ENCODE assay signal across 8 mouse cellular contexts in genomic region chr2:71273955-71274679, GRCm38 (mm10).
DNase-seq lines count a peak whose midpoint lies in the region; ATAC-seq and TF ChIP-seq lines count a peak whose summit lies in the region.

No protein-coding gene starts in this region.

- H3K4me1 ChIP-seq in embryonic fibroblast, embryonic 13.5 days (ENCODE audit: control insufficient read depth, insufficient read depth, low read length): peaks cover 11% of the 10 kb centered on the region
- H3K4me1 ChIP-seq in kidney, postnatal 0 days (replicated peaks; ENCODE audit: insufficient read depth, low read length): no peaks in the 10 kb centered on the region
- H3K4me1 ChIP-seq in hindbrain, postnatal 0 days (ENCODE audit: insufficient read depth, low read length): no peaks in the 10 kb centered on the region

- no peak for TF ChIP-seq POLR2A in embryonic fibroblast, embryonic 13.5 days (IDR thresholded peaks at IDR 0.05; ENCODE audit: low read depth, low read length)

- no peaks in the 10 kb centered on the region for H3K27me3 ChIP-seq in kidney, postnatal 0 days (ENCODE audit: insufficient read depth, low read length)
- no peaks in the 10 kb centered on the region for H3K27me3 ChIP-seq in hindbrain, postnatal 0 days (ENCODE audit: insufficient read depth, low read length)

- no peak for TF ChIP-seq CTCF in embryonic fibroblast, embryonic 13.5 days (IDR thresholded peaks at IDR 0.05; ENCODE audit: borderline replicate concordance, insufficient read depth, low read length)
- 0 out of 2 replicates have a peak, but pooled peaks have one; percentile 7 for TF ChIP-seq CTCF in kidney, postnatal 0 days (IDR thresholded peaks at IDR 0.05; ENCODE audit: low read depth)
- no peak for TF ChIP-seq CTCF in hindbrain, postnatal 0 days (IDR thresholded peaks at IDR 0.05; ENCODE audit: low read depth)

- ATAC-seq in kidney, postnatal 0 days (replicated peaks; ENCODE audit: low FRiP score, low read depth): no peak; the same call in 1 of the 2 replicates
- no peak for ATAC-seq in hindbrain, postnatal 0 days

- 30% methylated on average over 23 of the region's 23 CpGs for WGBS in kidney, postnatal 0 days
- WGBS in hindbrain, postnatal 0 days: 69% methylated on average over 23 of the region's 23 CpGs

- H3K27ac ChIP-seq in embryonic fibroblast, embryonic 13.5 days (ENCODE audit: insufficient read depth, low read length): peak overlapping the region; percentile 17; the same call in 1 of the 2 replicates
- H3K27ac ChIP-seq in kidney, postnatal 0 days: peak overlapping the region; percentile 47; the same call in 1 of the 2 replicates
- no peak overlapping the region for H3K27ac ChIP-seq in hindbrain, postnatal 0 days

- H3K4me2 ChIP-seq in kidney, postnatal 0 days (ENCODE audit: low read length): peak overlapping the region; percentile 43
- no peak overlapping the region for H3K4me2 ChIP-seq in hindbrain, postnatal 0 days (ENCODE audit: low read depth, low read length)

- H3K36me3 ChIP-seq in kidney, postnatal 0 days (ENCODE audit: insufficient read depth, low read length): no peaks in the 10 kb centered on the region
- H3K36me3 ChIP-seq in hindbrain, postnatal 0 days (ENCODE audit: insufficient read depth, low read length): no peaks in the 10 kb centered on the region

- H3K9ac ChIP-seq in kidney, postnatal 0 days (ENCODE audit: low read depth, low read length): 0 out of 2 replicates have a peak overlapping the region, but pooled peaks have one; percentile 24
- no peak overlapping the region for H3K9ac ChIP-seq in hindbrain, postnatal 0 days (replicated peaks; ENCODE audit: low read length)

- no peak overlapping the region for H3K4me3 ChIP-seq in embryonic fibroblast, embryonic 13.5 days (ENCODE audit: insufficient read depth, low read length)
- peak overlapping the region; percentile 27 for H3K4me3 ChIP-seq in kidney, postnatal 0 days (replicated peaks; ENCODE audit: low read depth, low read length)
- H3K4me3 ChIP-seq in hindbrain, postnatal 0 days (ENCODE audit: low read length): no peak overlapping the region

- no peaks in the 10 kb centered on the region for H3K9me3 ChIP-seq in kidney, postnatal 0 days (replicated peaks; ENCODE audit: low read length)
- no peaks in the 10 kb centered on the region for H3K9me3 ChIP-seq in hindbrain, postnatal 0 days (ENCODE audit: low read length)

- DNase-seq in spleen, adult 12 weeks (ENCODE audit: low spot score): peak; percentile 8
- DNase-seq in spleen, postnatal 14 days (ENCODE audit: low spot score in 2 of 2): no peak
- DNase-seq in kidney, postnatal 0 days (ENCODE audit: low spot score): peak; percentile 84
- DNase-seq in lung, postnatal 4 days: peak; percentile 53 to 65
- DNase-seq in telencephalon, adult 2 months (ENCODE audit: low read depth, low spot score): peak; percentile 66
- no peak for DNase-seq in hindbrain, postnatal 0 days (ENCODE audit: low spot score)
- DNase-seq in embryo, embryonic 10 days (ENCODE audit: low spot score): no peak

Comparison
In these comparisons a context has a peak if more than half of its experiments do, and no peak if none do; other contexts are left out.
1. DNase-seq: peak in spleen, adult 12 weeks (single experiment), kidney, postnatal 0 days (single experiment), lung, postnatal 4 days (2 of 2) and telencephalon, adult 2 months (single experiment); none in spleen, postnatal 14 days (0 of 2), hindbrain, postnatal 0 days (single experiment) and embryo, embryonic 10 days (single experiment).